Mouse (Mus musculus) intestine, embryonic 14.5 days (tissue): ENCODE data around the gene Frs3. TPM values are rescaled to one million over a fixed set of nuclear protein-coding genes. Genes with fewer than 3 reads are reported as not detected.

ENCODE experiments used
- ATAC-seq: fragments of 200-750 bp; cut with Nextera tagmentation; replicated peaks from 2 replicates; pipeline ENCODE4 v1.8.0; 2017; ENCODE audit warnings: low read depth, moderate number of reproducible peaks, moderate TSS enrichment, moderate library complexity; ENCODE audit not compliant: low FRiP score, low TSS enrichment
- DNase-seq: peaks from one replicate; pipeline ENCODE4 v3.0.0-alpha.2; 2018; ENCODE audit warnings: low spot score
- H3K27ac ChIP-seq: fragments of 300-500 bp; sonication (generic); 2 replicates; pipeline ENCODE4 v1.5.1; 2014; ENCODE audit warnings: low read depth, mild to moderate bottlenecking, control low read depth
- H3K27me3 ChIP-seq: fragments of 300-500 bp; sonication (generic); replicated peaks from 2 replicates; pipeline ENCODE4 v1.6.1; 2014; ENCODE audit warnings: low read length, control low read depth; ENCODE audit not compliant: control insufficient read depth, insufficient read depth
- H3K36me3 ChIP-seq: fragments of 300-500 bp; sonication (generic); 2 replicates; pipeline ENCODE4 v1.6.1; 2014; ENCODE audit warnings: low read length, control low read depth; ENCODE audit not compliant: control insufficient read depth, insufficient read depth
- H3K4me1 ChIP-seq: fragments of 300-500 bp; sonication (generic); replicated peaks from 2 replicates; pipeline ENCODE4 v1.6.1; 2014; ENCODE audit warnings: low read length, control low read depth, mixed read lengths; ENCODE audit not compliant: control insufficient read depth, insufficient read depth
- H3K4me2 ChIP-seq: fragments of 300-500 bp; sonication (generic); 2 replicates; pipeline ENCODE4 v1.6.1; 2014; ENCODE audit warnings: low read length
- H3K4me3 ChIP-seq: fragments of 300-500 bp; sonication (generic); 2 replicates; pipeline ENCODE4 v1.5.1; 2014; ENCODE audit warnings: low read depth, low read length, control low read depth, mixed read lengths
- H3K9ac ChIP-seq: fragments of 300-500 bp; sonication (generic); 2 replicates; pipeline ENCODE4 v1.6.1; 2014; ENCODE audit warnings: mild to moderate bottlenecking, low read length
- H3K9me3 ChIP-seq: fragments of 300-500 bp; sonication (generic); 2 replicates; pipeline ENCODE4 v1.6.1; 2016; ENCODE audit warnings: low read length, control low read depth; ENCODE audit not compliant: control insufficient read depth
- WGBS: fragments of 180-500 bp; shearing (Covaris S2); extraction: QIAGEN DNeasy Blood & Tissue Kit; methylation state at CpG from one replicate; pipeline ENCODE4 v1.1.7; 2014; 5-methylcytosine and 5-hydroxymethylcytosine counted together
- polyA plus RNA-seq: library from polyadenylated mRNA; unstranded; fragments of >200 nt; fragmentation: Nextera tagmentation; extraction: Ambion mirVana; gene quantifications from 2 replicates; pipeline ENCODE4 v1.2.1, GENCODE M21; 2014

The Frs3 gene
- polyA plus RNA-seq, 1 experiment from 2014 or later = 5.3 TPM

- Histone ChIP-seq H3K4me1 (peaks cover 4% of the 10 kb centered on the region; the same call in 1 of the 2 replicates), H3K27ac (no peak overlapping the region), H3K9me3 (no peaks in the 10 kb centered on the region), H3K4me3 (no peak overlapping the region), H3K4me2 (no peak overlapping the region), H3K36me3 (peaks cover 17% of the 10 kb centered on the region), H3K9ac (no peak overlapping the region), H3K27me3 (no peaks in the 10 kb centered on the region)
- DNase-seq (no peak), ATAC-seq (no peak)
- 53% methylated on average over 1 of the region's 1 CpGs for WGBS
Observed at GRCm38 (mm10) chr17:47706196-47706595, 17.4 kb downstream of the Frs3 start.

- peaks cover 6% of the 10 kb centered on the region; the same call in 1 of the 2 replicates for H3K36me3 ChIP-seq
- H3K4me2 ChIP-seq = no peak overlapping the region
- peaks cover 3% of the 10 kb centered on the region; the same call in 1 of the 2 replicates for H3K4me1 ChIP-seq
- no peak overlapping the region for H3K4me3 ChIP-seq
- ATAC-seq (no peak), DNase-seq (no peak)
- WGBS = 81% methylated on average over 3 of the region's 3 CpGs
- no peaks in the 10 kb centered on the region for H3K27me3 ChIP-seq
- H3K9ac ChIP-seq = no peak overlapping the region
- H3K27ac ChIP-seq = no peak overlapping the region
- H3K9me3 ChIP-seq = no peaks in the 10 kb centered on the region
Observed at GRCm38 (mm10) chr17:47707961-47708360, 19.1 kb downstream of the Frs3 start.

GRCm38 (mm10) chr17:47708972-47709371 is 20.1 kb downstream of the Frs3 start:
- H3K9ac ChIP-seq = no peak overlapping the region
- H3K27me3 ChIP-seq = no peaks in the 10 kb centered on the region
- no peak overlapping the region; the same call in 1 of the 2 replicates for H3K27ac ChIP-seq
- ATAC-seq (no peak), DNase-seq (no peak)
- no peaks in the 10 kb centered on the region; the same call in 1 of the 2 replicates for H3K36me3 ChIP-seq
- H3K4me2 ChIP-seq = no peak overlapping the region
- 57% methylated on average over 4 of the region's 4 CpGs for WGBS
- H3K4me3 ChIP-seq = no peak overlapping the region
- no peaks in the 10 kb centered on the region for H3K9me3 ChIP-seq
- H3K4me1 ChIP-seq = no peaks in the 10 kb centered on the region

- Histone ChIP-seq H3K27me3 (no peaks in the 10 kb centered on the region), H3K27ac (no peak overlapping the region), H3K9me3 (no peaks in the 10 kb centered on the region), H3K4me2 (no peak overlapping the region), H3K4me1 (no peaks in the 10 kb centered on the region), H3K4me3 (no peak overlapping the region), H3K9ac (no peak overlapping the region), H3K36me3 (no peaks in the 10 kb centered on the region)
- DNase-seq = no peak
- ATAC-seq = no peak
- 66% methylated on average over 3 of the region's 3 CpGs for WGBS
Observed at GRCm38 (mm10) chr17:47710036-47710435, 21.2 kb downstream of the Frs3 start.

GRCm38 (mm10) chr17:47711883-47712282 is 23.1 kb downstream of the Frs3 start:
- H3K27me3 ChIP-seq = no peaks in the 10 kb centered on the region
- DNase-seq (no peak), ATAC-seq (no peak)
- no peak overlapping the region for H3K27ac ChIP-seq
- no peak overlapping the region for H3K4me2 ChIP-seq
- no peaks in the 10 kb centered on the region for H3K9me3 ChIP-seq
- no peak overlapping the region for H3K9ac ChIP-seq
- WGBS = 52% methylated on average over 6 of the region's 6 CpGs
- H3K36me3 ChIP-seq = no peaks in the 10 kb centered on the region
- no peak overlapping the region for H3K4me3 ChIP-seq
- H3K4me1 ChIP-seq = no peaks in the 10 kb centered on the region

- Histone ChIP-seq H3K4me3 (no peak overlapping the region), H3K27ac (no peak overlapping the region), H3K27me3 (no peaks in the 10 kb centered on the region), H3K4me1 (no peaks in the 10 kb centered on the region), H3K36me3 (no peaks in the 10 kb centered on the region), H3K9ac (no peak overlapping the region), H3K4me2 (no peak overlapping the region), H3K9me3 (no peaks in the 10 kb centered on the region)
- DNase-seq = no peak
- no peak for ATAC-seq
- 55% methylated on average over 21 of the region's 22 CpGs for WGBS
Observed at GRCm38 (mm10) chr17:47712889-47713571, 24.2 kb downstream of the Frs3 start.

- ATAC-seq (no peak), DNase-seq (no peak)
- Histone ChIP-seq H3K9ac (no peak overlapping the region), H3K4me1 (no peaks in the 10 kb centered on the region), H3K4me2 (no peak overlapping the region), H3K36me3 (no peaks in the 10 kb centered on the region), H3K4me3 (no peak overlapping the region), H3K27ac (no peak overlapping the region), H3K27me3 (no peaks in the 10 kb centered on the region), H3K9me3 (no peaks in the 10 kb centered on the region)
- WGBS = 63% methylated on average over 3 of the region's 3 CpGs
Observed at GRCm38 (mm10) chr17:47715037-47715436, 26.2 kb downstream of the Frs3 start.

- Histone ChIP-seq H3K4me1 (no peaks in the 10 kb centered on the region), H3K9ac (no peak overlapping the region), H3K4me3 (no peak overlapping the region), H3K36me3 (no peaks in the 10 kb centered on the region), H3K4me2 (no peak overlapping the region), H3K9me3 (no peaks in the 10 kb centered on the region), H3K27ac (no peak overlapping the region), H3K27me3 (no peaks in the 10 kb centered on the region)
- WGBS = 79% methylated on average over 4 of the region's 4 CpGs
- DNase-seq = no peak
- ATAC-seq = no peak
Observed at GRCm38 (mm10) chr17:47721183-47721582, 32.4 kb downstream of the Frs3 start.

- Histone ChIP-seq H3K4me3 (no peak within 1 kb of the TSS), H3K4me1 (no peaks in the 10 kb centered on the region), H3K36me3 (no peaks in the 10 kb centered on the region), H3K27me3 (no peaks in the 10 kb centered on the region), H3K9ac (no peak within 1 kb of the TSS), H3K27ac (no peak within 1 kb of the TSS), H3K9me3 (no peaks in the 10 kb centered on the region), H3K4me2 (no peak within 1 kb of the TSS)
- DNase-seq (no peak), ATAC-seq (no peak)
- 69% methylated on average over 11 of the region's 11 CpGs for WGBS
Observed at GRCm38 (mm10) chr17:47726566-47726965, 37.7 kb downstream of the Frs3 start, which contains the start of gene Pgc. TSS of gene Pgc (plus strand) at chr17:47726842.
